ENCODE assay signal across 13 mouse cellular contexts in the genomic region with DNA sequence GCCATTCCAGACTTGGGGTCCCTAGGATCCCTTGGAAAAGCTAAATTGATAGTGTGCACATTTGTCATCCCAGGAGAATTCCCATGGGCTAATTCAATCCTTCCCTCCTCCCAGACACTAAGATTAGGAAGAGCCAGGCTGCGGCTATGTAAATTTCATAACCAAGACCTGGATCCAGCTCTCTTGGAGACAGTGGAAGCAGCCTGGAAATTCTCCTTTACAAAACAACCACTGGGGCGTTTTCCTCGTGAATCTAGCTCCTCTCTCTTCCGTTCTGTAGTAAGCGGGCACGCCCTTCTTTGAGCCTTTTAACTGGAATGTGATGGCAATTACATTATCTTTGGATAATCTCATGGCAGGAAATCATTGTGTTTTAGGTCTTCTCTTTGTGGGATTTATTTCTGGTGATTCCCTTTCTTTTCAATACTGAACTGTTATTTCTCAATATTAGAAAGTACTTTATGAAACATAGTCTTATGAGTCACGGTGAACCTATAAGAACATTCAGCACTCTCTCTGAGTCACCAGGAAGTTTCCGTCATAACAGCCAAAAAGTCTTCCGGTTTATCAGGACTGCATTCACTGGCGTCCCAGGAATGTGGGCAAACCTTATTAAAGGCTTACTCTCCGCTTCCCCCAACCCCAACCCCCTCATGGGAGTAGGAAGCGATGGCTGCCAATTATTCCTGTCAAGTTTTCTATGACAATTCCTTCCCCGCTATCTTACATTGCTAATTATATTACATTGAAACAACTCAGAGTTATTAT.
DNase-seq lines count a peak whose midpoint lies in the region; ATAC-seq and TF ChIP-seq lines count a peak whose summit lies in the region.
"Had no signal": no experiment of that assay in that cellular context is flagged by ENCODE, and none has a peak within 500 bp of the region (broad histone marks: within the 10 kb centered on the region; RNA-seq: fewer than 3 reads in every experiment).

No protein-coding gene starts in this region.

- H3K4me2 ChIP-seq in kidney, embryonic 14.5 days (replicated peaks; ENCODE audit: low read depth, low read length): no peak overlapping the region
- H3K4me2 ChIP-seq: liver, embryonic 13.5 days had no signal

- TF ChIP-seq POLR2A in embryonic fibroblast, embryonic 13.5 days (IDR thresholded peaks at IDR 0.05; ENCODE audit: low read depth, low read length): no peak

- no peak overlapping the region for H3K27ac ChIP-seq in kidney, embryonic 14.5 days (ENCODE audit: low read depth, low read length)
- peak overlapping the region; percentile 55 for H3K27ac ChIP-seq in embryonic fibroblast, embryonic 13.5 days (ENCODE audit: insufficient read depth, low read length)
- H3K27ac ChIP-seq: hindbrain, embryonic 10.5 days; liver, embryonic 13.5 days; midbrain, embryonic 10.5 days had no signal

- H3K9ac ChIP-seq in kidney, embryonic 14.5 days (ENCODE audit: low read depth, low read length): no peak overlapping the region
- H3K9ac ChIP-seq: liver, embryonic 13.5 days had no signal

- H3K36me3 ChIP-seq in kidney, embryonic 14.5 days (ENCODE audit: control insufficient read depth, insufficient read depth, low read length): no peaks in the 10 kb centered on the region
- H3K36me3 ChIP-seq: G1E; hindbrain, embryonic 10.5 days; liver, embryonic 13.5 days; midbrain, embryonic 10.5 days had no signal

- TF ChIP-seq CTCF in embryonic fibroblast, embryonic 13.5 days (IDR thresholded peaks at IDR 0.05; ENCODE audit: borderline replicate concordance, insufficient read depth, low read length): no peak

- no peak overlapping the region for H3K4me3 ChIP-seq in kidney, embryonic 14.5 days (ENCODE audit: low read length)
- no peak overlapping the region for H3K4me3 ChIP-seq in embryonic fibroblast, embryonic 13.5 days (ENCODE audit: insufficient read depth, low read length)
- H3K4me3 ChIP-seq: hindbrain, embryonic 10.5 days; liver, embryonic 13.5 days; midbrain, embryonic 10.5 days had no signal

- WGBS in kidney, embryonic 14.5 days: 82% methylated on average over 13 of the region's 13 CpGs

- intact Hi-C loops in left cerebral cortex, postnatal 36 days (cut with DNase I): no loop called here

- no peaks in the 10 kb centered on the region for H3K4me1 ChIP-seq in kidney, embryonic 14.5 days (ENCODE audit: control insufficient read depth, insufficient read depth, low read length)
- peaks cover 9% of the 10 kb centered on the region for H3K4me1 ChIP-seq in embryonic fibroblast, embryonic 13.5 days (ENCODE audit: control insufficient read depth, insufficient read depth, low read length)
- H3K4me1 ChIP-seq: hindbrain, embryonic 10.5 days; liver, embryonic 13.5 days; midbrain, embryonic 10.5 days had no signal

- DNase-seq in embryo, embryonic 11 days: peak; percentile 4
- DNase-seq in embryo, embryonic 10 days (ENCODE audit: low spot score): no peak
- peak; percentile 4 for DNase-seq in kidney, postnatal 10 days
- DNase-seq in lung, postnatal 14 days: peak; percentile 2
- DNase-seq in adrenal gland, postnatal 10 days: no peak
- no peak for DNase-seq in left cerebral cortex, postnatal 36 days (ENCODE audit: low spot score in 2 of 2)
- DNase-seq: liver, embryonic 13.5 days had no signal

- H3K27me3 ChIP-seq in kidney, embryonic 14.5 days (ENCODE audit: control insufficient read depth, insufficient read depth, low read length): no peaks in the 10 kb centered on the region
- H3K27me3 ChIP-seq: liver, embryonic 13.5 days had no signal

- no peaks in the 10 kb centered on the region for H3K9me3 ChIP-seq in kidney, embryonic 14.5 days (ENCODE audit: control insufficient read depth, low read length)
- H3K9me3 ChIP-seq: hindbrain, embryonic 10.5 days; liver, embryonic 13.5 days; midbrain, embryonic 10.5 days had no signal

- ATAC-seq in kidney, embryonic 14.5 days (ENCODE audit: low FRiP score, low TSS enrichment): no peak
- ATAC-seq: intestine, postnatal 0 days had no signal

Comparison
In these comparisons a context has a peak if more than half of its experiments do, and no peak if none do; other contexts are left out.
1. DNase-seq: peak in embryo, embryonic 11 days (single experiment), kidney, postnatal 10 days (single experiment) and lung, postnatal 14 days (single experiment); none in embryo, embryonic 10 days (single experiment), adrenal gland, postnatal 10 days (single experiment) and left cerebral cortex, postnatal 36 days (0 of 2).